Mouse (Mus musculus) bone marrow, adult 2 months (tissue): ENCODE data around the gene Gadd45g.

ENCODE experiments used
- CTCF ChIP-seq: fragments of 200-500 bp; IDR thresholded peaks from 2 replicates; pipeline ENCODE4 v1.5.1; 2011; ENCODE audit warnings: low read length, control low read depth; ENCODE audit not compliant: control insufficient read depth, insufficient read depth
- POLR2A ChIP-seq: fragments of 200-500 bp; IDR thresholded peaks from 2 replicates; pipeline ENCODE4 v1.6.1; 2011; ENCODE audit warnings: low read depth, mild to moderate bottlenecking, control low read depth, low read length, borderline replicate concordance; ENCODE audit not compliant: control insufficient read depth

- TF ChIP-seq CTCF = no peak
- no peak for TF ChIP-seq POLR2A
Observed at GRCm38 (mm10) chr13:51849241-51850033, 3.0 kb downstream of the Gadd45g start.
